Mouse (Mus musculus) myocyte (in vitro differentiated cells): Measurements from ENCODE around the gene Ophn1. TPM values are rescaled to one million over a fixed set of nuclear protein-coding genes. Genes with fewer than 3 reads are reported as not detected.

Experiments
- H3K27me3 ChIP-seq: one replicate; pipeline ENCODE4 v1.6.1; 2011; ENCODE audit not compliant: control insufficient read depth, insufficient read depth, insufficient read length
- H3K36me3 ChIP-seq: one replicate; pipeline ENCODE4 v1.6.1; 2011; ENCODE audit not compliant: control insufficient read depth, insufficient read depth
- H3K4me2 ChIP-seq: one replicate; pipeline ENCODE4 v1.6.1; 2011; ENCODE audit warnings: low read depth, control low read depth
- H3K4me3 ChIP-seq: one replicate; pipeline ENCODE4 v1.5.1; 2011; ENCODE audit warnings: mild to moderate bottlenecking, control low read depth, moderate library complexity
- H3K79me2 ChIP-seq: one replicate; pipeline ENCODE4 v1.6.1; 2011; ENCODE audit not compliant: control insufficient read depth, insufficient read depth
- H3ac ChIP-seq: one replicate; pipeline ENCODE4 v1.6.1; 2011; ENCODE audit not compliant: control insufficient read depth, insufficient read length
- CEBPB ChIP-seq: IDR thresholded peaks from 2 replicates; pipeline ENCODE4 v1.6.1; 2011; ENCODE audit warnings: mild to moderate bottlenecking, moderate library complexity; ENCODE audit not compliant: poor library complexity, insufficient read depth, severe bottlenecking
- E2F4 ChIP-seq: IDR thresholded peaks from one replicate; pipeline ENCODE4 v1.6.1; 2011; ENCODE audit warnings: mild to moderate bottlenecking, control low read depth, moderate library complexity; ENCODE audit not compliant: insufficient read depth
- MAX ChIP-seq: IDR thresholded peaks from one replicate; pipeline ENCODE4 v1.6.1; 2011; ENCODE audit warnings: low read depth, mild to moderate bottlenecking, control low read depth
- MYOD1 ChIP-seq, 3 experiments: IDR thresholded peaks; one replicate each; pipeline ENCODE4 v1.6.1; 2011; ENCODE audit warnings: control low read depth in 2 of 3, low read depth in 2 of 3, mild to moderate bottlenecking in 2 of 3, moderate library complexity in 1 of 3; ENCODE audit not compliant: insufficient read length in 2 of 3, control insufficient read depth in 1 of 3
- MYOG ChIP-seq, 3 experiments: IDR thresholded peaks; one replicate each; pipeline ENCODE4 v1.6.1; 2011; ENCODE audit warnings: control low read depth in 2 of 3, low read depth in 2 of 3, mild to moderate bottlenecking in 2 of 3; ENCODE audit not compliant: insufficient read length in 2 of 3, control insufficient read depth in 1 of 3, insufficient read depth in 1 of 3
- POLR2A ChIP-seq: IDR thresholded peaks from one replicate; pipeline ENCODE4 v1.6.1; 2011; ENCODE audit warnings: low read depth, mild to moderate bottlenecking, control low read depth, moderate library complexity; ENCODE audit not compliant: insufficient read length
- POLR2AphosphoS2 ChIP-seq: IDR thresholded peaks from one replicate; pipeline ENCODE4 v1.6.1; 2011; ENCODE audit warnings: low read depth, control low read depth; ENCODE audit not compliant: insufficient read length
- REST ChIP-seq: IDR thresholded peaks from one replicate; pipeline ENCODE4 v1.6.1; 2011; ENCODE audit warnings: mild to moderate bottlenecking, control low read depth, moderate library complexity; ENCODE audit not compliant: insufficient read depth, insufficient read length
- SRF ChIP-seq: IDR thresholded peaks from one replicate; pipeline ENCODE4 v1.6.1; 2011; ENCODE audit warnings: low read depth; ENCODE audit not compliant: control insufficient read depth, insufficient read length
- TCF12 ChIP-seq: IDR thresholded peaks from one replicate; pipeline ENCODE4 v1.6.1; 2011; ENCODE audit warnings: mild to moderate bottlenecking, control low read depth; ENCODE audit not compliant: poor library complexity, insufficient read depth, severe bottlenecking
- TCF3 ChIP-seq: IDR thresholded peaks from one replicate; pipeline ENCODE4 v1.6.1; 2011; ENCODE audit warnings: low read depth, control low read depth; ENCODE audit not compliant: insufficient read length
- USF1 ChIP-seq: IDR thresholded peaks from one replicate; pipeline ENCODE4 v1.6.1; 2011; ENCODE audit warnings: low read depth, mild to moderate bottlenecking, control low read depth, moderate library complexity
- polyA plus RNA-seq: library from polyadenylated mRNA; unstranded; fragments of >200 nt; fragmentation: generic; extraction: Trizol; gene quantifications from one replicate; pipeline ENCODE4 v1.2.1, GENCODE M21; 2012; ENCODE audit warnings: missing spikeins

The Ophn1 gene
- polyA plus RNA-seq, 1 experiment = 3.6 TPM

GRCm38 (mm10) chrX:98881983-98882382, 8.8 kb downstream of the Ophn1 start:
- no peaks in the 10 kb centered on the region for H3K79me2 ChIP-seq
- H3K36me3 ChIP-seq = no peaks in the 10 kb centered on the region
- no peak overlapping the region for H3K4me3 ChIP-seq
- TF ChIP-seq TCF12 (no peak), REST (no peak), MAX (no peak)
- H3K27me3 ChIP-seq = no peaks in the 10 kb centered on the region
- no peak overlapping the region for H3K4me2 ChIP-seq
- no peak overlapping the region for H3ac ChIP-seq

GRCm38 (mm10) chrX:98881085-98881484, 9.7 kb downstream of the Ophn1 start:
- Histone ChIP-seq H3K27me3 (no peaks in the 10 kb centered on the region), H3K36me3 (no peaks in the 10 kb centered on the region), H3K4me3 (no peak overlapping the region), H3K4me2 (no peak overlapping the region), H3ac (no peak overlapping the region), H3K79me2 (no peaks in the 10 kb centered on the region)
- TF ChIP-seq USF1 (no peak), MYOG (IDR thresholded peaks at IDR 0.05; ENCODE audit: control insufficient read depth in 1 of 3, insufficient read depth in 1 of 3, insufficient read length in 2 of 3, low read depth in 2 of 3) (no peak)

GRCm38 (mm10) chrX:98880314-98880713, 10.5 kb downstream of the Ophn1 start:
- Histone ChIP-seq H3ac (no peak overlapping the region), H3K27me3 (no peaks in the 10 kb centered on the region), H3K36me3 (no peaks in the 10 kb centered on the region), H3K79me2 (no peaks in the 10 kb centered on the region), H3K4me3 (no peak overlapping the region), H3K4me2 (no peak overlapping the region)
- TF ChIP-seq MAX (no peak), MYOD1 (IDR thresholded peaks at IDR 0.05; ENCODE audit: control insufficient read depth in 1 of 3, insufficient read length in 2 of 3, low read depth in 2 of 3) (no peak), CEBPB (no peak), TCF12 (no peak), POLR2A (no peak), REST (no peak), E2F4 (no peak), MYOG (IDR thresholded peaks at IDR 0.05; ENCODE audit: control insufficient read depth in 1 of 3, insufficient read depth in 1 of 3, insufficient read length in 2 of 3, low read depth in 2 of 3) (no peak), TCF3 (no peak), POLR2AphosphoS2 (no peak), SRF (no peak), USF1 (no peak)

- no peaks in the 10 kb centered on the region for H3K36me3 ChIP-seq
- H3ac ChIP-seq = no peak overlapping the region
- TF ChIP-seq REST (no peak), E2F4 (no peak), POLR2AphosphoS2 (no peak), TCF12 (no peak), POLR2A (no peak), MAX (no peak), SRF (no peak), USF1 (no peak), MYOD1 (IDR thresholded peaks at IDR 0.05; ENCODE audit: control insufficient read depth in 1 of 3, insufficient read length in 2 of 3, low read depth in 2 of 3) (no peak), MYOG (IDR thresholded peaks at IDR 0.05; ENCODE audit: control insufficient read depth in 1 of 3, insufficient read depth in 1 of 3, insufficient read length in 2 of 3, low read depth in 2 of 3) (no peak), CEBPB (no peak), TCF3 (no peak)
- no peak overlapping the region for H3K4me3 ChIP-seq
- no peaks in the 10 kb centered on the region for H3K27me3 ChIP-seq
- no peaks in the 10 kb centered on the region for H3K79me2 ChIP-seq
- H3K4me2 ChIP-seq = no peak overlapping the region
These were observed 15.7 kb downstream of the Ophn1 start for GRCm38 (mm10) chrX:98875144-98875543.

- no peak overlapping the region for H3K4me2 ChIP-seq
- TF ChIP-seq MAX (no peak), TCF12 (no peak), POLR2AphosphoS2 (no peak), USF1 (no peak), MYOG (IDR thresholded peaks at IDR 0.05; ENCODE audit: control insufficient read depth in 1 of 3, insufficient read depth in 1 of 3, insufficient read length in 2 of 3, low read depth in 2 of 3) (no peak), CEBPB (no peak), TCF3 (no peak), REST (no peak), SRF (no peak), E2F4 (no peak), POLR2A (no peak), MYOD1 (IDR thresholded peaks at IDR 0.05; ENCODE audit: control insufficient read depth in 1 of 3, insufficient read length in 2 of 3, low read depth in 2 of 3) (no peak)
- H3K79me2 ChIP-seq = no peaks in the 10 kb centered on the region
- no peak overlapping the region for H3K4me3 ChIP-seq
- H3ac ChIP-seq = no peak overlapping the region
- no peaks in the 10 kb centered on the region for H3K36me3 ChIP-seq
- no peaks in the 10 kb centered on the region for H3K27me3 ChIP-seq
These were observed 16.7 kb downstream of the Ophn1 start for GRCm38 (mm10) chrX:98874086-98874485.
